Mouse (Mus musculus): Measurements from ENCODE around the gene Osbpl9.

Osbpl9 gene

GRCm38 (mm10) chr4:109201582-109202424, at the start of gene Osbpl9:
TSS of gene Osbpl9 (minus strand) at chr4:109202272.
- DNase-seq (ENCODE audit: low read depth), result peak; percentile 99

- DNase-seq (ENCODE audit: low read depth), result peak; percentile 74
These were observed 49.5 kb upstream of the Osbpl9 start for GRCm38 (mm10) chr4:109251605-109252004.

DNA sequence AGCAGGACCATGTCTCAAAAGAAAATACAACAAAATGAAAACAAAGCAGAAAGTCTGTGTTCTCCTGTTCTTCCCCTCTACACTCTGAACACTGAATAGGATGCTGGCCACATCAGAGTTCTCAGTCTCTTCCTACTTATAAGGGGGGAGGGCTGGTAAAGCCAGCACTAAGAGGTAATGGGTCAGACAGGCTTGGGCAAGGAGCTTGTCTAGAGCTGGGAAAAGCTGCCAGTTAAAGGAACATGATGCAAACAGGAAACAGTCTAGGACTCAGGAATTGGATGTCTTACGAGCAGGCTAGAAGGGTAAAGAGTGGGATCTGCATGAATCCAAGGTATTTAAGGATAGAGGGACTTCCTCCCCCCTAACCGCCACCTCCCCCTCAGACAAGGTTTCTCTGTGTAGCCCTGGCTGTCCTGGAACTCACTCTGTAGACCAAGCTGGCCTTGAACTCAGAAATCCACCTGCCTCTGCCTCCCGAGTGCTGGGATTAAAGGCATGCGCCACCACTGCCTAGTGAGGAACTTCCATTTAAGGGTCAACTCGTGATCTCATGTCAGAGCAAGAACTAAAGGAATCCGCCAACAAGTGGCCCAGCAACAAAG, 43.0 kb upstream of the Osbpl9 start:
- DNase-seq (ENCODE audit: low read depth), result no peak

GRCm38 (mm10) chr4:109244506-109244905, 42.4 kb upstream of the Osbpl9 start:
- no peak for DNase-seq (ENCODE audit: low read depth)

GRCm38 (mm10) chr4:109241934-109242333, 39.9 kb upstream of the Osbpl9 start:
- no peak for DNase-seq (ENCODE audit: low read depth)

GRCm38 (mm10) chr4:109241221-109241620, 39.1 kb upstream of the Osbpl9 start:
- DNase-seq (ENCODE audit: low read depth), result no peak

- DNase-seq (ENCODE audit: low read depth), result no peak
These were observed 36.6 kb upstream of the Osbpl9 start for GRCm38 (mm10) chr4:109238428-109239268.

DNA sequence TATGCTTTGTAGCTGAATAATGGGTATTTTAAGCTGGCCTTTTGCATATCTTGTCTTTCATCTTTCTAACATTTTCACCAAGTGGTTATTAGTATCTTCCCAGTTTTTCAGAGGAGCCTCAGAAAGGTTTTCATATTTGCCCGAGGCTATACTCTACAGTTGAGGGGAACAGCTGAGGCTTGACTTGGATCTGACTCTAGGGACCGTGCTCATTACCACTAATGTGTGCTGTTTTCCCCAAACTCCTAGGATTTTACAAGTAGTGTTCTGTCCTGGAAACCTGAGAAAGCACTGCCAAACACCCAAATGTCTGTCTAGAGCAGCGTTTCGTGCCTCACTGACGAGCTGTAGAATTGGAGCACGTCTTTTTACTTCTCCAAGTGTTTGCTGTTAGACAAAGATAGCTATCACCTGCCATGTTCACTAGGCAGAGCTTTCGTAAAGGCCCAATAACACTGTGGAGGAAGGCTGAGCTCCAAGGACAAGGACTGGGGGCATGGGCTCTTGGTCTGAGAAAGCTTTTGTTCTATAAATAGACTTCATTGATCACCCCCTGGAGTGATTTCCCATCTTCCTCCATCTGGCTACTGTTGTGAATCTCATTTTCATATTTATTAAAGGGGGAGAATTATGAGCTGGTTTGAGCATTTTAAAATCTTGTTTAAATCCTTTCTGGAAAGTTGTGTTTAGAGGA, 34.3 kb upstream of the Osbpl9 start:
- no peak for DNase-seq (ENCODE audit: low read depth)

DNA sequence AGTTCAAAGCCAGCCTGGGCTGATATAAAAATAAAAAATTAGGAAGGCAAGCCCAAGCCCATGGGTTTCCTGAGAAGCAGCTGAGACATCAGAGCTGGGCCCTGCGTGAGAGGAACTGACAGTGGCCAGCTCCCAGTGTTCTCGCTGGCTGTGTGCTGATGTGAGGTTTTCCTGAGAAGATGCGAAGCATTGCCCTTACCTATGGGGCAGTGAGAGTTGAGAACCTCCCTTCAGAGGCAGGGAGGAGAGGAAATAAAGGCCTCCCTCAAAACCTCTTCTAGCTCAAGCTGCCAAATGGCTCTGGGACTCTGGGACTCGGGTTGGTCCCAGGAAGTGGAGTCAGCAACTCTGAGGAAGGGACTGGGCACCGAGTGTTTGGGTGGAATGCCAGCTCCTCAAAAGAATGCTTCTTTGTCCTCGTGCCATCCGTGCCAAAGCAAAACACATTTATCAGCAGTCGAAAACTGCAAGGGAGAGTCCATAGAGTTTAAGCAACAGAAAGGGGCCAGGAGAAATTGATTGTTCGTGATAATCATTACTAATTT, 32.8 kb upstream of the Osbpl9 start:
- no peak for DNase-seq (ENCODE audit: low read depth)

GRCm38 (mm10) chr4:109234185-109234584, 32.1 kb upstream of the Osbpl9 start, which contains the start of gene Calr4:
TSS of gene Calr4 (plus strand) at chr4:109234485.
- no peak for DNase-seq (ENCODE audit: low read depth)

GRCm38 (mm10) chr4:109229766-109230279, 27.8 kb upstream of the Osbpl9 start:
- peak; percentile 74 for DNase-seq (ENCODE audit: low read depth)

- peak; percentile 56 for DNase-seq (ENCODE audit: low read depth)
These were observed 24.0 kb upstream of the Osbpl9 start for GRCm38 (mm10) chr4:109226071-109226470.

GRCm38 (mm10) chr4:109225606-109226005, 23.5 kb upstream of the Osbpl9 start:
- DNase-seq (ENCODE audit: low read depth), result no peak

DNA sequence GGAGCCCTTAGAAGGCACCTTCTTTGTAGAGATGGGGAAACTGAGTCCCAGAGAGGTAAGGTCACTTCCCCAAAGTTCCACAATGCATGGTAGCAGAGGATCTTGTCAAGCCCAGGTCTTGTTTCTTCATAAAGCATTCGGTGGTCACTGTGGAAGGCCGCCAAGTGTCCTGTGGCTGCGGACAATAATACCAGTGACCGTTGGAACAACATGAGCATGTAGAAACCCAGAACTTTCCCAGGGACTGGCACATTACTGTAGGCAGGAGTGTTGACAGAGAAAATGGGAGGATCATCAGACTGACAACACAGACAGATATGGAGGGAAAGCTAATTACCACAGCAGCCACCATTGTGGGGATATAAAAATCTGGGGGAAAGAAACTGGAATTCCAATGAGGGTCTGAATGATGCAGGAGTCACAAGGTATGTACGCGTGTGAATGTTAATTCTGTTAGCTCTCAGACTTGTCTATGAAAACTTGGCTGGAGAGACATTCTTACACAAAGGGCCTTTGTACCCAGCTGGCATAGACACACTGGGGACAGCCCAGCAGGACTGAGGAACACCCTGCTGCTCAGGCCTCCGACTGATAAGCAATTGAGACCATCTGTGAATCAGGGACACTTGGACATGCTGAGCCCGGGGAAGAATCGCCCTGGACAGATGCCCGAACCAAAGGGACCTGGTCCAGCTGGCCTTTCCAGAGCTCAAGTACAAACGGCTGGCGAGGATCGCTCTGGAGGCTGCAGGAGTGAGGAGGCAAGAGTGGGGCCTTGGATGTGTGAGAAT, 22.9 kb upstream of the Osbpl9 start:
- no peak for DNase-seq (ENCODE audit: low read depth)

DNA sequence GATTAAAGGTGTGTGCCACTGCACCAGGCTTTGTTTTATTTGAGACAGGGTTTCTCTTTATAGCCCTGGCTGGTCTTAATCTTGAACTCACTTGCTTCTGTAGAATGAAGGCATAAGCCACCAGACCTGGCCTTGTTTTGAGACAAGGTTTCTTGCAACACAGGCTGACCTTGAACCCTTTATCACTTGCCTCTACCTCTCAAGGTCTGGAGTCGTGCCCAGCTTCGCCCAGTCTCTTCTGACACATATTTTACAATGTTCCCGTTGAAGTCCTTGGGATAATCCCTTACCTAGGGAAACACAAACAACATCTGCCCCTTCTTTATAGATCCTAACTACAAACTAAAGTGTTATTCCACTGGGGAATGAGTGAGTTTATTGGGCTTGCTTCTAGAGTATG, 19.9 kb upstream of the Osbpl9 start:
- no peak for DNase-seq (ENCODE audit: low read depth)

GRCm38 (mm10) chr4:109220441-109220940, 18.4 kb upstream of the Osbpl9 start:
- no peak for DNase-seq (ENCODE audit: low read depth)

GRCm38 (mm10) chr4:109218008-109218407, 15.9 kb upstream of the Osbpl9 start:
- no peak for DNase-seq (ENCODE audit: low read depth)

DNA sequence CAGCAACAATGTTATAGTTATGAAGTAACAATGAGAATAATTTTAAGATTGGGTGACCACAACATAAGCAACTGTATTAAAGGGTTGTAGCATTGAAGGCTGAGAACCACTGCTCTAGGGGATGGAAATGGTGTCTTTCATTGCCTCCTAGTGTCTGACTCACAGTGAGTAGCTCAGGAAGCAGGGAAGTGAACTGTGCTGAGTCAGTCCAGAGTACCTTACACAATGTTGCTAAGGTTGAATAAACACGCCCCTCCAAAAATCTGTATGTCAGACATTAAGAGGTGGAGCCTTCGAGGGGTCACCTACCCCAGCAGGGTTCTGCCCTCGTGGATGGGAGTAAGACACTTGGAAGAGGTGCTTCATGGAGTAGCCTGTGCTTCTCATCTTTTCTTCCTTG, 11.9 kb upstream of the Osbpl9 start:
- no peak for DNase-seq (ENCODE audit: low read depth)

GRCm38 (mm10) chr4:109210881-109211280, 8.8 kb upstream of the Osbpl9 start:
- no peak for DNase-seq (ENCODE audit: low read depth)

GRCm38 (mm10) chr4:109210253-109210652, 8.2 kb upstream of the Osbpl9 start:
- no peak for DNase-seq (ENCODE audit: low read depth)

Data from naive thymus-derived CD4-positive, alpha-beta T cell, adult 2 months (primary cell).